8 mouse cellular contexts compared by ENCODE assay signal in genomic region chr7:75575120-75575649, GRCm38 (mm10).
A peak's percentile ranks its signal among the peaks of the same experiment; 100 is the strongest.
DNase-seq lines count a peak whose midpoint lies in the region; ATAC-seq and TF ChIP-seq lines count a peak whose summit lies in the region.

No protein-coding gene starts in this region.

- no peak overlapping the region for H3K4me2 ChIP-seq in embryonic facial prominence, embryonic 12.5 days (replicated peaks)
- no peak overlapping the region for H3K4me2 ChIP-seq in forebrain, embryonic 11.5 days (ENCODE audit: low read depth, low read length, severe bottlenecking)

- H3K27ac ChIP-seq in spleen, adult 2 months (ENCODE audit: insufficient read depth, low read length): peak overlapping the region; percentile 74
- H3K27ac ChIP-seq in embryonic facial prominence, embryonic 12.5 days: peak overlapping the region; percentile 54
- peak overlapping the region; percentile 78 for H3K27ac ChIP-seq in macrophage
- H3K27ac ChIP-seq in forebrain, embryonic 11.5 days (ENCODE audit: low read depth, low read length): no peak overlapping the region

- H3K9ac ChIP-seq in embryonic facial prominence, embryonic 12.5 days: no peak overlapping the region
- H3K9ac ChIP-seq in forebrain, embryonic 11.5 days (ENCODE audit: low read length): no peak overlapping the region

- TF ChIP-seq CTCF in spleen, adult 2 months (IDR thresholded peaks at IDR 0.05; ENCODE audit: extremely low read depth, insufficient read depth, insufficient read length, insufficient replicate concordance): no peak

- H3K27me3 ChIP-seq in spleen, adult 2 months (ENCODE audit: control insufficient read depth, insufficient read depth, low read length): no peaks in the 10 kb centered on the region
- H3K27me3 ChIP-seq in embryonic facial prominence, embryonic 12.5 days: no peaks in the 10 kb centered on the region
- H3K27me3 ChIP-seq in forebrain, embryonic 11.5 days (ENCODE audit: control insufficient read depth, insufficient read depth, low read length): no peaks in the 10 kb centered on the region

- H3K9me3 ChIP-seq in embryonic facial prominence, embryonic 12.5 days: no peaks in the 10 kb centered on the region
- no peaks in the 10 kb centered on the region for H3K9me3 ChIP-seq in forebrain, embryonic 11.5 days (ENCODE audit: control insufficient read depth, low read length)

- H3K4me3 ChIP-seq in spleen, adult 2 months (ENCODE audit: extremely low read depth, insufficient read depth, insufficient read length): no peak overlapping the region
- no peak overlapping the region for H3K4me3 ChIP-seq in embryonic facial prominence, embryonic 12.5 days
- no peak overlapping the region for H3K4me3 ChIP-seq in macrophage (ENCODE audit: inconsistent target)
- no peak overlapping the region for H3K4me3 ChIP-seq in forebrain, embryonic 11.5 days (ENCODE audit: low read depth, low read length)

- H3K4me1 ChIP-seq in spleen, adult 2 months (ENCODE audit: control insufficient read depth, insufficient read depth, insufficient read length): peaks cover 11% of the 10 kb centered on the region
- peaks cover 15% of the 10 kb centered on the region for H3K4me1 ChIP-seq in embryonic facial prominence, embryonic 12.5 days
- no peaks in the 10 kb centered on the region for H3K4me1 ChIP-seq in forebrain, embryonic 11.5 days (replicated peaks; ENCODE audit: control insufficient read depth, insufficient read depth, low read length)

- TF ChIP-seq POLR2A in spleen, adult 2 months (IDR thresholded peaks at IDR 0.05; ENCODE audit: low read depth, low read length): no peak

- DNase-seq in spleen, adult 2 months (ENCODE audit: low read depth in 1 of 2, low spot score in 2 of 2): peak in 1 of 2 experiments; percentile 79
- DNase-seq in spleen, postnatal 4 days (ENCODE audit: low spot score in 2 of 2): no peak
- DNase-seq in induced T-regulatory cell, adult 2 months (ENCODE audit: low read depth): peak; percentile 90
- DNase-seq in urinary bladder, postnatal 36 days (ENCODE audit: low spot score in 2 of 2): no peak
- no peak for DNase-seq in forebrain, embryonic 11.5 days (ENCODE audit: low spot score)
- DNase-seq in spleen, postnatal 14 days (ENCODE audit: low spot score in 2 of 2): no peak

- ATAC-seq in embryonic facial prominence, embryonic 12.5 days (ENCODE audit: insufficient number of reproducible peaks, insufficient read depth, low FRiP score, low TSS enrichment): 0 out of 2 replicates have a peak, but pooled peaks have one; percentile 10
- ATAC-seq in forebrain, embryonic 11.5 days (replicated peaks; ENCODE audit: low FRiP score): no peak

- 7% methylated on average over 9 of the region's 9 CpGs for WGBS in spleen, adult 2 months
- WGBS in embryonic facial prominence, embryonic 12.5 days: 16% methylated on average over 9 of the region's 9 CpGs
- WGBS in macrophage (ENCODE audit: missing documents): 23% methylated on average over 9 of the region's 9 CpGs
- WGBS in forebrain, embryonic 11.5 days: 65% methylated on average over 9 of the region's 9 CpGs

- peaks cover 4% of the 10 kb centered on the region; the same call in 1 of the 2 replicates for H3K36me3 ChIP-seq in spleen, adult 2 months (ENCODE audit: control insufficient read depth, insufficient read depth, low read length)
- H3K36me3 ChIP-seq in embryonic facial prominence, embryonic 12.5 days: peaks cover 10% of the 10 kb centered on the region; the same call in 1 of the 2 replicates
- H3K36me3 ChIP-seq in macrophage (ENCODE audit: inconsistent target): 0 out of 2 replicates have a peak, but pooled peaks cover 3% of the 10 kb centered on the region
- H3K36me3 ChIP-seq in forebrain, embryonic 11.5 days (ENCODE audit: control insufficient read depth, insufficient read depth, low read length): no peaks in the 10 kb centered on the region

- H3K79me2 ChIP-seq in macrophage (ENCODE audit: inconsistent target): no peaks in the 10 kb centered on the region
